Mouse (Mus musculus) Muller cell, postnatal 12 days (primary cell): Measurements from ENCODE around the gene Scarf1.
A peak's percentile ranks its signal among the peaks of the same experiment; 100 is the strongest.

Experiments
- DNase-seq: peaks from one replicate; pipeline ENCODE4 v3.0.0-alpha.2; 2015; ENCODE audit errors: inconsistent ontology term

Scarf1 gene

DNA sequence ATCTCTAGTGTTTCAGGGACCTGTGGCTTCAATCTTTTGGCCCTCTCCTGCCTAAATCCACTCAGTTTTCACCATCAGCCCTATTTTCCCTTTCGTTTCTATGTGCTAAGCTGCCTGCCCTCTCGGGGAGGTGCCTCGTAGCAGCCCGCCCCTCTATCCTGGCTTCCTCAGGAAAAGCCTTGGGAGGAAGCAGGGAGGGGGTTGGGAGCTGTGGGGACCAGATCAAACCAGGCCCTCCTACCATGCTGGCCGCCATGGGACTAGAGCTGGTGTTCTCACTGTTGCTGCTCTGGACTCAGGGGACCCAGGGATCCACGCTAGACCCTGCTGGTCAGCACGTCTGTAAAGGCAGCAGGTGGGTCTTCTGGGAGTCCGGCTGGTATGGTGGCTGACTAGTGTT is at the start of gene Scarf1:
TSS of gene Scarf1 (plus strand) at position 205 of the 400 bp plus-strand sequence.
- no peak for DNase-seq

DNA sequence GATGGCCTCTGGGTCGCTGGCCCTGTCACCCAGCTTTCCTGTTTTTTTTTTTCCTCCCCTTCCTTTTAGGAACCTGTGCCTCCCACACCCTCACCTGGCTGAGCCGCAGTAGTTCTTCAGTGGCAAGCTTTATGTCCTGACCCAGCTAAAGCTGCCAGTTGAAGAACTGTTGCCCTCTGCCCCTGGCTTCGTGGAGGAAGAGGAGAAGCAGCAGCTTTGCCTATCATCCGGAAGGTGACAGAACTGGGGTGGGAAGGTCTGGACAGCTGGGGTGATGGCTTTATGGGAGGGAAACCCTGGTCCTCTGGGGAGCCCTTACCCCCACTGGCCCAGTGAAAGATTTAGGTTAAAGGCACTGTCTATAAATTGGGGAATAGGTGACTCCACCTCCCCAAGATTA is 49.7 kb upstream of the Scarf1 start:
- no peak for DNase-seq

DNA sequence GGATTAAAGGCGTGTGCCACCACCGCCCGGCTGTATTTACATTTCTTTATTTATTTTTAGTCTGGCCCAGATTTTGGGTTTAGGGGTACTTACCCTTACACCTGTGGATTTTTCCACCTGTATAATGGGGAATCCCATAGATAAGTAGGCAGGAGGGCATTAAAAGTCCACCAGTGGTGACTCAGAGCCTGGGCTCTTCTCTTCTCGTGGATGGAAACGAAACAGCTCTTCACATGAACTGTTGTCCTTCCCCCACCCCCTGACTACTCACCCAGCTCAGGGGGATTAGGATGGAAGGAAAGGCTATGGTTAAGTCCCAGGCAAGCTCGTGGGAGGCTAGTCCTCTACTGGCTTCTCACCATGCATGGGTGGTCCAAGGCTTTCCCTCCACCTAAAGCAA is 48.9 kb upstream of the Scarf1 start:
- DNase-seq: no peak

DNA sequence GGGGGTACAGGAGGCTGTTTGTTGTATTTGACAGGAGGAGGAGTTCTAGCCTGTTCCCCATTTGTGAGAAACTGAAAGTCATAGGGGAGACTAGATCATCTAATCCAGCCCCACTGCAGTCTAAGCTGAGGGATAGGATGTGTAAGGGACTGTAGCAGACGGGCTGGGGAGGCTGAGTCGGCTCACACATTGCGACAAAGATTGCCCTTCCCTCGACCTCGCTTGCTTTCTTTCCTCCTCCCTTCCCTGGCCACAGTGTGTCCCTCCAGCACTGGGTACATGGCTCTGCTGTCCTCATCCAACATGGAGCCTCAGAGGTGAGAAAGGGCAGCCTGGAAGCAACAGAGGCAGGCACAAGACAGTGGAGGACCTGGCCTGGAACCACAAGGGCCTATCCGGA is 48.3 kb upstream of the Scarf1 start:
- DNase-seq: no peak

DNA sequence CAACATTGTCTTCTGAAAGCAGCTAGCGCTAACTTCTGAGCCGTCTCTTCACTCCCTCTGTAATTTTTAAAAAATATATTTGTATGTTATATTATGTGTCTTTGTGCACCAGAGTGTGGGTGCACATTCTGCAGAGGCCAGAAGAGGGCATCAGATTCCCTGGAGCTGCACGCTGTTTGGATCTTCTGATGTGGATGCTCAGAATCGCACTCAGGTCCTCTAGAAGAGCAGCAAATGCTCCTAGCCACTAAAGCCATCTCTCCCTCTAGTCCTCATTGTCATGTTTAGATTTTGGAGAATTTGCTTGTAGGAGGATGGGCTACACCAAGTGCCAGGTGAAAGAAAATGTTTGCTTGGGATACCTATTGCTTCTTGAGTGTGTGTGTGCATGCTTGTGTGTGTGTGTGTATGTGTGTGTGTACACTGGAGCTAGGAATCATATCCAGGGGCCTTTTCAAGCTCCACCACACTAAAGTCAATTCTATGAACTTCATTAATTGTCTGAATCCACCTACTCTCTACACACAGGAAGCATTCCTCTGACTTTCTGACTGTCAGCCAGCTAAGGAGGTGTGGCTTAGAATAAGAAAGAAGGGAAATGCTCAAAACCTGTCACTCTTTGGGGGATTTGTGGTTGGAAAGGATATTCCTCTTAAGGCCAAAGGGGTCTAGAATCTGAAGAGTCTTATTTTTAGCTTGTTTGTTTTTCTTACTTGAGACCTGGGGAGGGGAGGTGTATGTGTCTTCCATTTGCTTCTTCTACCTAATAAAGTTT is 46.4 kb upstream of the Scarf1 start:
- peak; percentile 74 for DNase-seq

DNA sequence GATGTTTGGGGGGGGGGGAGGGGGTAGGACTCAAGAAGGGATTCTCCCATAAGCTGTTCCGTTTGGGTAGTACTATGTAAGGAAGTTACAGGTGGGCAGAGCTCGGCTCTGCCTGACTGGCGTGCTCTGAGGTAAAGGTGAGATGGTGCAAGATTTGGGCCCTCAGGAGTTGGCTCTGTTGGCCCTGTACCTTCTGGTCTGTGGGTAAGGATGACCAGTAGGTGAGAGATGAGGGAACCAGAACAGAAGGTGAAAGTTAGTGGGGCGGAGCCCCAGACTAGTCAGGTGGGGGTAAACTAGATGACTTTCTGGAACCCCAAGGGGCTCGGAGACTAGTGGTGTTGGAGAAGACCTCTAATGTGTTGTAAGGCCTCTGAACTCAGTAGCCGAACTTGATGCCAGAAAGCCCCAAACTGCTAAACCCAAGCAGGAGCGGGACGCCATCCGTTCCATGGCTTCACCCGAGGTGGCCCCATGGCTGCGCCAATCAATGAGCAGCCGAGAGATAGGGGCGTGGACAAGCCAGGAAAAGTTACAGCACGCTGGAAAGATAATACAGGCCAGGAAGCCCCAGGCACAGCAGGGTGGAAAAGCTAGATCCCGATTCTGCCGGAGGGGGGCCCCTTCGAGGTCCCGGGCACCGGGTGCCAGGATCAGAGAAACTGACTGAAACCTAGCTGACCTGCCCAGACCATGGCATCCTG is 45.7 kb upstream of the Scarf1 start:
- DNase-seq: peak; percentile 79

DNA sequence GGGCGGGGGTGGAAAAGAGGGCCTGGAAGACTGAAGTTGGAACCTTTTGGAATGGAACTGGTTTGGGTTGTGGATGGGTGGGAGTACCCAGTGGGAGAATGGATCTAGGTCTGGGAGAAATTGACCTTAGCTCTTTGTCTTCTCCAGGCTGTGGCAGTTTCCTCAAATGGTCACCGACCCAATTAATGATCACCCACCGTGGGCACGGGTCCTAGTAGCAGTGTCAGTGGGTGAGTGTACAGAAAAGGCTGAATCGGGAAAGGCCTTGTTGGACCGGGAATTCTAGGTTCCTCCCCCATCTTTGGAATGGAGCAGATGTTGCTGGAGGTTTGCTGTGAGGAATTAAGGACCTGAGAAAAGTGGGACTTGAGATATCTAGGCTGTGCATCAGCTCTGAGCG is 44.9 kb upstream of the Scarf1 start:
- no peak for DNase-seq

- no peak for DNase-seq
Observed at GRCm38 (mm10) chr11:75469261-75469660, 44.1 kb upstream of the Scarf1 start.

DNA sequence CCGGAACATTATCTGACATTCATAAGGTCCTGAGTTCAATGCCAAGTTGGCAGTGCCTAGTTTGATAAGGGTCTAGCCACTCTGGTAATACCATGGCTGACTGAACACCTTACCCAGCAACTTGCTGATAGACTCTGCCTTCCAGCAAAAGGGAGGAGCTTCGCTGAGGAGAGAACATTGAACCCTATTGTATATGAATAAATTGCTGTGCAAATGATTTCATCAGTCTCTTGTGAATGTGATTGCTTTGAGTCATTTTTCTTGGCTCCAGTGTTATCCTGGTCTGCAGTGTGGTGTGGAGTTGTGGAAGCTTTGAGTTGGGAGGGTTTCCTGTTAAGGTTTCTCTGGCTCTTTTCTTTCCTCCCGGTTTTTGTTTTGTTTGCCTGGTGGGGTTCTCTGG is 42.7 kb upstream of the Scarf1 start:
- DNase-seq: peak; percentile 47

- DNase-seq: no peak
Observed at GRCm38 (mm10) chr11:75472469-75473081, 40.8 kb upstream of the Scarf1 start.

DNA sequence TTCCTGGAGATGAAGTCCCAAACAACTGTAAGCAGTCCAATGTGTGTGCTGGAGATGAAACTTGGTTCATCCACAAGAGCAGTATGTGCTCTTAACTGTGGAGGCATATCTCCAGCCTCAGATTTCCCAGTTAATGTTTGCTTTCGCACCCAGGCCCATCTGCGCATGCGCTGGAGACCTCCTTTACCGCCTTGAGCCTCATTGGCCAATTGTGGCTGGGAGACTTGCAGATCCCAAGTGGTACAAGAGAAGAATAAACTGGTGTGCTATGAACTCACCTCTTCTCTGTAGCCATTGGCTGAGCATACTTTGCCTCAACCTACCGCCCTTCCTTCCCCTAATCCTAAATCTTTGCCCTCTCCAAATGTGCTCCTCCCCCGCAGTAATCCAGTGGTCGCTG is 40.0 kb upstream of the Scarf1 start:
- DNase-seq: no peak

- no peak for DNase-seq
Observed at GRCm38 (mm10) chr11:75486192-75486591, 27.1 kb upstream of the Scarf1 start.

GRCm38 (mm10) chr11:75486601-75487285 is 26.6 kb upstream of the Scarf1 start, which contains the start of gene Prpf8:
Gene Prpf8 (plus strand): TSS chr11:75486816.
- DNase-seq: peak; percentile 96

DNA sequence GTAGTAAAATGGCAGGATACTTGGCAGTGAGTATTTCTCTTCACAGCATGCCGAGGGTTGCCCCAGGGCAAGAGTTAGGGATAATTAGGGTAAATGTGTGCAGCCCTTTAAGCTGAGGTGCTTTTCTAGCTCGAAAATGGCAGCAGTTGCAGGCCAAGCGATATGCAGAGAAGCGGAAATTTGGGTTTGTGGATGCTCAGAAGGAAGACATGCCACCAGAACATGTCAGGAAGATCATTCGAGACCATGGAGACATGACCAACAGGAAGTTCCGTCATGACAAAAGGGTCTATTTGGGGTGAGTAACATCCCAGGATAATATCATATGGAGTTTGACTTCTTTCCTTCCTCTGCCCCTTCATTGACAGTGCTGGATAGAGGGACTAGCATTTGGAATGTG is 25.8 kb upstream of the Scarf1 start:
- no peak for DNase-seq

DNA sequence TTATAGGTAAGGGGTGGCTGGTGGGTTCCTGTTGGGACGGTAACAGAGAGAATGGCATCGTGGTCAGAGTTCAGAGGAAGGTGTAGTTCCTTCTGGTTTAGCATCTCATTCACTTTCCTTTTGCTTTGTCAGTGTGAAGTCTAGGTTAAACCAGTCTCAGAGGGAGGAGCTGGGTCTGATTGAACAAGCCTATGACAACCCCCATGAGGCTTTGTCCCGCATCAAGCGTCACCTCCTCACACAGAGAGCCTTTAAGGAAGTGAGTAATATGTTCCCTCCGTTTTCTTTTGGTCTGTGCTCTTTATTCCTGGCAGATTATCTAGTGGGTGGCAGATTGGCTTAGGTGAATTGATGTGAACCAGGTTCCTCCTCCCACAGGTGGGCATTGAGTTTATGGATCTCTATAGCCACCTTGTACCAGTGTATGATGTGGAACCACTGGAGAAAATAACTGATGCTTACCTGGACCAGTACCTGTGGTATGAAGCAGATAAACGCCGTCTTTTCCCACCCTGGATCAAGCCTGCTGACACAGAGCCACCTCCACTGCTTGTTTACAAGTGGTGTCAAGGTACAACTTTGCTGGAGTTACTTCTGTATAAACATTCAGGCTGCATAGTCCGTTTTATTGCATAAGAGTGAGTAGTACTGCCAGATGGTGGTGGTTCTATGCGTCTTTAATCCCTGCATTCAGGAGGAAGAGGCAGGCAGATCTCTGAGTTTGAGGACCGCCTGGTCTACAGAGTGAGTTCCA is 18.9 kb upstream of the Scarf1 start:
- DNase-seq: no peak

GRCm38 (mm10) chr11:75498126-75498525 is 15.2 kb upstream of the Scarf1 start:
- DNase-seq: no peak

DNA sequence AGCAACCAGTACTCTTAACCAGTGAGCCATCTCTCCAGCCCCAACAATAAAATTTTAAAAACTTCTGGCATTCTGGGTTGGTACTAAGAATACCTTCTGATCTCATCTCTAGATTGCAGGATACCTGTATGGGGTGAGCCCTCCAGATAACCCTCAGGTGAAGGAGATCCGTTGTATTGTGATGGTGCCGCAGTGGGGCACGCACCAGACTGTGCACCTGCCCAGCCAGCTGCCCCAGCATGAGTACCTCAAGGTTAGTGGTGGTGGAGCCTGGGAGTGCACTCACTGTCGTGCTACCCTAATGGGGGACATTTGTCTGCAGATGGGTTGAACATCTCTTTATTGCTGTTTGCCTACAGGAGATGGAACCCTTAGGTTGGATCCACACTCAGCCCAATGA is 5.2 kb upstream of the Scarf1 start:
- no peak for DNase-seq

GRCm38 (mm10) chr11:75508904-75509303 is 4.4 kb upstream of the Scarf1 start:
- DNase-seq: no peak

DNA sequence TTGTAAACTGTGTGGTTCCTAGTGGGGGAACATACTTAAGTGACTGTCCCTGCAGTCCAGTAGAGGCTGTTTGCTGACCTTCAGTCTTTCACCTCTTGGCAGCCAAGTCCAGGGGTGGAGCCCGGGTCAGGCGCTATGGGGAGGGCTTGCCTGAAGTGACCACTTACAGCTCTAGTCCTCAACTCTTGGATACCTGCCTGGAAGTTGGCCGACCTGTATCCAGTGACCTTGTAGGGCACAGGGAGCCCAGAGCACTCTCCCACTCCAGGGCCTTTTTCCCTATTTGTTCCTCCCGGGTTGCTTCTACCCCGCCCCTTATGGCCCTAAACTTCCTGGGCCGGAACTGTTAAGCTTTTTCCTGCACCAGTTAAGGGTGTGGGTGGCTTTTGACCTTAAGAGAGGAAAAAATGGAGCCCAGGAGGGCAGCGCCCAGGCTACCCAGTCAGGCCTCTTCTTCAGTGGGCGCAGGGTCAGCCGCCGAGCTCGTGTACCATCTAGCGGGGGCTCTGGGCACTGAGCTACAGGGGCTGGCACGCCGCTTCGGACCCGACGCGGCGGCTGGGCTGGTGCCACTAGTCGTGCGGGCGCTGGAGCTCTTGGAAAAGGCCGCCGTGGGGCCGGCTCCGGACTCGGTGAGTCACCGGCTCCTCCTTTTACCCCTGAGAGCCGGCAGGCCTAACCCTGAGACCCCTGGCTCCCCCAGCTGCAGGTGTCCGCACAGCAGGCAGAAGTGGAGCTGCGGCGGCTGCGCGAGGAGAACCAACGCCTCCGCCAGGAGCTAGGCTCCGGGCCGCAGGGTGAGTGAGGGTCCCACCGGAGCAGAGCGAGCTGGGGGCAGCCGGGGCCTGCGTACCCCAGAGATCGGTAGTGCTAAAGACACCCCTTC is 3.4 kb upstream of the Scarf1 start, which contains the start of gene Rilp:
TSS of gene Rilp (plus strand) at position 354 of the 886 bp plus-strand sequence.
- DNase-seq: peak; percentile 93

GRCm38 (mm10) chr11:75510627-75510993 is 2.7 kb upstream of the Scarf1 start:
- peak; percentile 94 for DNase-seq
